Mouse (Mus musculus) layer of hippocampus, postnatal 10 days (tissue): ENCODE data around the gene Pnp. TPM values are rescaled to one million over a fixed set of nuclear protein-coding genes. Genes with fewer than 3 reads are reported as not detected.
"Not testable (repeated sequence)": the region's sequence is repeated elsewhere in the genome, so short reads cannot be mapped to it uniquely, and the experiment has no call there.

Experiments
- DNase-seq, 2 experiments: peaks; one replicate each; pipeline ENCODE4 v3.0.0; 2021; ENCODE audit warnings: low spot score in 2 of 2
- long read RNA-seq: library from polyadenylated mRNA; stranded (forward); transcript quantifications from one replicate; pipeline ENCODE4 v2.0.0, GENCODE M21; 2023
- total RNA-seq, 2 experiments: library from RNA; stranded (reverse); gene quantifications; 2 replicates each; pipeline ENCODE4 v1.2.3; 2021

Pnp gene
- total RNA-seq, result 10 to 100 TPM; 17.1 to 21.5 TPM
- long read RNA-seq, transcript Pnp-201 (6 exons, 2,942 nt), result major isoform, 7 of 9 reads
- long read RNA-seq, partial matches to known transcripts, result 2 of 9 reads
- long read RNA-seq, other reads (novel, unspliced or antisense), result 0 of 9 reads

DNA sequence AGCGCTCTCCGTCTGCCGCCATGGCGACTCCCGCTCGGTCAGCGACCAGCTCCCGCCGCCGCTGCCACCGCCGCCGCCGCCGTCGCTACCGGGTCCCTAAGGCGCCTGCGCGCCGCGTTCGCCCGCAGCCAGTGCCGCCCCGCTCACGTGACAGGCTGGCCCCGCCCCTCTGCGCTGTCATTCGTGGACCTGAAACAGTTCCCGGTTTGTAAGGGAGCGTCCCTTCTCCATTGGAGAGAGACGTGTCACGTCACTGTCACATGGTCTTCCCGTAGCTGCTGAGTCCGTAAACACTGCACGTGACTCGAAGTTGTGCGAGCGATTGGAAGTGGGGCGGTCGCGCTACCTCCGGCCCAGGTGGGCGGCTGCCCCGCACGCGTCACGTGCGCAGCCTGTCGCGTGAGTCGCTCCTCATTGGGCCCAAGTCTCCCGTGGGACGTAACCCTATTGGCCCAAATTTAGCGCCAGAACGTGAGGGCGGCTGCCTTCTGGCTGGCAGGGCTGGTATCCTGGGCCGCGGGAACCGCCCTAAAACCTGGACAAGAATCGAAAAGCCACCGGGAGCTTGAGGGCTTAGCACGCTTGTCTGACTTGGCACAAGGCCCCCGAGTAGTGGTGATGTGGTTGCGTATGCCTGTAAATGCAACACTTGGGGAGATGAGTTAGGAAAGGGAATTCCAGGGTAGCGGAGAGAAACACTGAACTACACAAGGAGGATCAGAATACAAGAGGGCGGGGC, at the start of gene Pnp, which contains the start of gene Pip4p1:
Gene Pnp (plus strand): TSS at position 329 of the 739 bp plus-strand sequence.
Gene Pip4p1 (minus strand): TSS at position 103 of the 739 bp plus-strand sequence.
- DNase-seq, result peak; percentile 98 to 99

DNA sequence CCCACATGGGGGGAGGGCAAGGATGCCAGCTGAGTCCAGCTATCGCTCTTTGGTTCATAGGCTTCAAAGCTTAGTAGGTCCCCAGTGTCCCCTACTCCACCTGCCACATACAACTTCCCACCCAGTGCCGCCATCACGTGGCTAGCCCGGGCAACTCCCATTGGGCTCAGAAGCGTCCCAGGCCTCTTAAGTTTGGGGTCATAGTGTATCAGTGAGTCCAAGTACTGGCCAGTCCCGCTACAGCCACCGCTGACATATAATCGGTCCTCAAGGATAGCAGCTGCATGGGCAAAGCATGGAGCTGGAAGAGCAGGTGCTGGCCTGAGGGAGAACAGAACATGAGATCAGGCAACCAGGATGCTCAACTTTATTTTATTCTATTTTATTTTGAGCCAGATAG, 39.3 kb upstream of the Pnp start:
- DNase-seq, result no peak

DNA sequence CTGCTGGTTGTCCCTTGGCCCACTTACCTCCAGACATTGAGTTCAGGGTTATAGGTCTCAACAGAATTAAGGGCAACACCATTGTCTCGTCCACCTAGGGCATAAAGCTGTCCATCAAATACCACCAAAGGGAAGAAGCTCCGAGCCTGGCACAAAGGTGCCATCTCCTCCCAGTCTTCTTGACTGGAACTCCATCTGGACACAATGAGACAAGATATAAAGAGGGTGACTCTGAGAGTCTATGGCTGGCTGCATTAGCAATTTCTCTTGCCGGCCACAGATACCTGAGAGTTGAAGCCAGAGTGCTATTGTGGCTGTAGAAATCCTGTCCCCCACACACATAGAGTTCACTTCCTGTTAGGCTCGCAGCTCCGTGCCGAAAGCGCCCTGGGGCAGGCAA, 38.8 kb upstream of the Pnp start:
- DNase-seq, result no peak

DNA sequence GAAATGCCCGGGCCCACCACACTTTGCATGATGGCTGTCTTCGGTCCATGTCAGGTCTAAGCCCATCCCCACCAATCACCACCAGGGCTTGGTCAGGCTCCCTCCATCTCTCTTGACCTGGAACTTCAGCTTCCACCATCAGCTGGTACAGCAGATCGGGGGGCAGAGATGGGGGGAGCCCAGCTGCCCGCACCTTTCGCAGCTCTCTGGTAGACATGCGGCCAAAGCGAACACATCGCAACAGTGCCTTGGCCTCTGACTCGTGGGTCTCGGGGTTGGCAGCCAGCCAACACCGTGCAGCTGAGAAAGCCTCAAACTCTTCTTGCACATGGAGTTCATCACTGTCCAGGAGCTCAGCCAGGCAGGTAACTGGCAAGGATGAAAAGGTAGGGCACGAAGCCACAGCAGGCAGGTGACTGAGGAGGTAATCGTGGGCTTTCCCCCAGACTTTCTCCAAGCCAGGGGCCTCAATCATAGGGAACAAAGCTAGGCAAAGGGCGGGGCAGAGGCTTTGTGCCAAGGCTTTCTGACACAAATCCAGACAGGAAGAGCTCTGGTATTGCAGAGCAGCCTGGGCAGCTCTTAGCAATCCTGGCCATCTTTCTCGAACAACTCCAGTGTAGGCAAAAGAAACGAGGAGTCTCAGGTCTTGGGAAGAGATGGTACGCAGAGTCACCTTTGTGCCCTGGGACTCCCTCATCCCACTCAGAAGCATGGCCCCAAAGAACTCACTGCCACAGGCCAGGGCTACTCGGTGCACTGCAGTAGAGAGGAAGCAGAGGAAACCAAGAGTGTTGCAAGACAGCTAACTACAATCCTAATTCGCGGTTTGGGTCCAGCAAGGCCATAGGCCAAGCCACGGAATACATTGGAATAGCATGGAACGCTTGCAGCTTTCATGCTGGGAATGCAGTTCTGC, 38.1 kb upstream of the Pnp start:
- DNase-seq, result no peak

DNA sequence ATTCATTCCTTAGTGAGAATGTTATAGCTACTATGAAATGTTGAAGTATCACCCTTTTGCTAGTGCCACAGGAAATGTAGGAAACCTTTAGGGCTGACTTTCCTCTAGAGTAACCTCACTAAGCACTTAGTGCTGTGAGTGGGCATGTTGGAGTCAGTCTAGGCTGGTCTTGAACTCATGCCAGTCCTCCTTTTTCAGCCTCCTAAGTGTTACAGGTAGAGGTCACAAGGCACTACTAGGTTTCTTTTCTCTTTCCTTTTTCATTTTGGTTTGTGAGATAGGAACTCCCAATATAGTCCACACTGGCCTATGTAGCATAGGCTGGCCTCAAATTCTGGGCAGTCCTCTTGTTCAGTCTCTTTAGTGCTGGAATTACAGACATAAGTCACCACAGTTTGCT, 35.5 kb upstream of the Pnp start:
- DNase-seq, result no peak

DNA sequence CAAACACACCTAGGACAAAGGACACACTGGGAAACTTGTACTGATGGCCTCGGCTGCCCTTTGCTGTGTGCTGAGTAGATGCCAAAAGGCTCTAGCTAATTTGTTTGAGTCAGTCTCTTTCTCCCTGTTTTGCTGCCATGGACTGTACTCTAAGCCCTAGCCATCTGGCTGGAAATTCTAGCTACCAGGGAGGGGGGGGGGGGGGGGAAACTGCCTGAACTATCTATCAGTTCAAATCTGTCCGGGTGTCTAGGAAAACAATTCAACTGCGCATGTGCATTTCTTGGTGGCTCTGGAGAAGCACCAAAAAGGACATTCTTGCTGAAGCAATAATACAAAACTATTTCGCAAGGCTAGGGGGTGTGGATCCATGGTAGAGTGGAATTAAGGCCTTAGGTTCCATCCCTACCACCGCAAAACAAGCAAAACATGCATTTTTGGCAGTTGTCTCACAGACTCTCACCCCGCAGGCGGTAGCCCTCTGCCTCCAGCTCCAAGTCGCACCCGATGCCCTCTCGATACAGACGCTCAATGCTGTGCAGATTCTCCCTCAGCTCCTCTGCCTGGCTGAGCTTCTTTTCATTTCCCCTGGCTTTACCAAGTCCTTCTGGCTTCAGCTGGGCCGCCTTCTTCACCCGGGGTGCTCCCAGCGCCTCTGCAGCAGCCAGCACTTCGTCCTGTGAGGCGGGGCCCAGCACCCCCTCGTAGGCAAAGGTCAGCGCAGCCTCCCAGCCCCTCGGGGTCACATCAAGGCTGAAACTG, 34.7 kb upstream of the Pnp start:
- DNase-seq, result peak in 1 of 2 experiments; percentile 35

DNA sequence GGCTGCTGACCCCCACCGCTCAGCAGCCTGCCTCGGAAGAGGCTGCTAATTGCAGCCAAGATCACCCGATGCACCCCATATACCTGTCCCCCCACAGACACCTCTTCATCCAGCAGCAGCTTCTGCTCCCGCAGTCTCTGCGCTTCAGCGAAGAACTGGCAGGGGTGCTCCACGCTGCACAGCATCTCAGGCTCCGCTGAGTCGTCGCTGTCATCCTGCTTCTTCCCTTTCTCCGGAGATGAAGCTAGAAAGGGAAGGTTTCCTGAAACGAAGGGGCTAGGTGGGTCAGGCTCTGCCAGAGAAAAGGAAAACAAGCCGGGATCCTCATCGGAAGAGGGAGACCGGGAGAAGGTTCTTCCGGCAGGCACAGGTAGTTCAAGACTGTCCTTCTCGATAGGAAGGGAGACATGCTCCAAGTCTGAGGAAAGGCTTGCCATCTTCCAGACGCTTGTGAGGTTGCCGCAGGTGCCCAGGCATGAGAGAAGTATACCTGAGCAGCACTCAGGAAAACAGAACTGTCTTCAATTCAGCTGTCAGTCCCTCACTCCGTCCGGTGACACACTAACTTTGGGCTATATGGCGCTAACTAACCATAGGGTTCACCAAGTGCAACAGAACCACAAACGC, 34.0 kb upstream of the Pnp start:
- DNase-seq, result peak in 1 of 2 experiments; percentile 20

DNA sequence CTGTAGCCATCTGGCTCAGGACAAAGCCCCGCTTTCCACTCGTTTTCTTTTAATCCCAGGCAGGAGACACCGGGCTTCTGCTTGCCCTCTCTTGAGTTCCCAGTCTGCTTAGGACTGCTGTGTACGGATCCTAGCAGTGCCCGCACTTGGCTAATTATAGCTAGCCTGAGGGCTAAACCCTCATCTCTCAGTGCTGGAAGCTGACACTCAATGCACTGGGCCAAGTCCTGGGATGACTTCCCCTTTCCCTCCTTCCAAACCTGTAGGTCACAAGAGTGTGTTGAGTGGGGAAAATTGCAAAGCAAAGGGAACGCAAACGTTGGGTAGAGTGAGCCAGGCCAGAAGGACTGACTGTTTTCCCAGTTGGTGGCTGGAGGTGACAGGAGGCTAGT, 33.5 kb upstream of the Pnp start, which contains the start of gene Klhl33:
Gene Klhl33 (minus strand): TSS at position 134 of the 392 bp plus-strand sequence.
- no peak for DNase-seq

DNA sequence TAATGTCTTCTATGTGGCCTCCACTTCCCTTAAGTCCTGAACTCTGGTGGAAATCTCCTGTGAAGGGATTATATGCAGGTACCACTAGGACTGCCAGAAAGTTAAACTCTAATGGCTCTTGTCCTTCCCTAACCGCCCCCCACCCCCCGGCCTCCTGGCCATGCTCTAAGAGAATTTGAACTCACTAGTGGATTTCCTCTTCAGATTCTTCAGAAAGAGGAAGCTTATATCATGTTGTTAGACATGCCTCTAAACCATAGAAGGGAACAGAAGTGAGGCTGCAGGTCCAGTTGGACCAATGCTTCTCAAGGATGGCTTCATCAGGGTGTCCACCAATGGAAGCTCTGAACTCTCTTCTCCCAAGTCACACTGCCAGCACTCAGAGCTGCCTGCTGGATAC, 32.9 kb upstream of the Pnp start:
- not testable (repeated sequence) for DNase-seq

DNA sequence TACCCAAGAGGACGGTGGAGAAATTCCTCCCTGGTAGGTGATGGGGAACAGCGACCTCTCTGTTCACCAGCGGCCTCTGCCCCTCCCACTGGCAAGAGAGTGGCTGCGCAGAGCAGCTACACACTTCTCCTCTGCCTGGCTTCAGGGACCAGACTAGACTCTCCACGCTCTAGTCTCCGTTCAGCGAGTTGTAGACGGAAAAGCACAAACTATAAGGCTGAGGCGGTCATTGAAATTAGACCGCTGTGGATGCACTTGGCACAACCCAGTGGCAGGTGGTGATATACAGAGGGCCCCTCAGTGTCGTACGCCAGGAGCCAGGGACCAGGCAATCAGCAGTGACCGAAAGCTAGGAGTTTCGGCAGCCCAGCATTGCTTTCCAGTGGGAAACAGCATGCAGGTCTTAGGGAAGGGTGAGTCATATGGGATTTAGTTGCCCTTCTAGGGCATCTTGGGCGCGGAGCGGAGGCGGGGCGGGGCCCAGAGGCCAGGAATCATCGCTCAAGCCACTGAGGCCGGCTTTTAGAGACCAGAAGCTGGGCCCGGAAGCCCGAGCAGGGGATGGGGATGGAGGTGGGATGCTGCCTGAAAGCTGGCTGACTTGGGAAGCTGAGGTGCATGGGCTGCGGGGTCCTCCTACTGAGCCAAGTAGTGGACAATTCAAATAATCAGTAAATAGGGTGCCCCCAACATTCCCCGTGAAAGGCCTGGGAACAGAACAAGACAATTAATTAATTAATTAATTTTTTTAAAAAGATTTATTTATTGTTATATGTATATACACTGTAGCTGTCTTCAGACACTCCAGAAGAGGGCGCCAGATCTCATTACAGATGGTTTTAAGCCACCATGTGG, 26.7 kb upstream of the Pnp start:
- peak; percentile 33 to 53 for DNase-seq

DNA sequence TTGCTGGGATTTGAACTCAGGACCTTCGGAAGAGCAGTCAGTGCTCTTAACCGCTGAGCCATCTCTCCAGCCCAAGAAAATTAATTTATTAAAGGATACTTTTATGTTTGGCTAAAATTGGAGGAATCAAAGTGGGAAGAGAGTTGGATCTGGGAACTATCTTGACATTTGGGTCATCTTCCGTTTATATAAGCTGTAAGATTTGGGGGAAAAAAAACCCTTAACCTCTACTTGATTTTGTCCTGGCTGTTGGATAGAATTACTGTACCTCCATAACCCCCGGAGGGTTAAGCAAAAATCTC, 26.1 kb upstream of the Pnp start:
- no peak for DNase-seq

DNA sequence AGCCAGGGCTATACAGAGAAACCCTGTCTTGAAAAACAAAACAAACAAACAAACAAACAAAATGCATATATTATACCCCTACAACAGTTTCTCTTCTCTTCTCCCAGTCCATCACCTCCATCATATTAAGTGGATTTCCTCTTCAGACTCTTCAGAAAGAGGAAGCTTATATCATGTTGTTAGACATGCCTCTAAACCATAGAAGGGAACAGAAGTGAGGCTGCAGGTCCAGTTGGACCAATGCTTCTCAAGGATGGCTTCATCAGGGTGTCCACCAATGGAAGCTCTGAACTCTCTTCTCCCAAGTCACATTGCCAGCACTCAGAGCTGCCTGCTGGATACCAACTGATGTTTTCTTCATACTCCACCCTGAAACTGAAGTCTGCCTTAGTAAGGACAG, 25.6 kb upstream of the Pnp start:
- DNase-seq, result not testable (repeated sequence)

DNA sequence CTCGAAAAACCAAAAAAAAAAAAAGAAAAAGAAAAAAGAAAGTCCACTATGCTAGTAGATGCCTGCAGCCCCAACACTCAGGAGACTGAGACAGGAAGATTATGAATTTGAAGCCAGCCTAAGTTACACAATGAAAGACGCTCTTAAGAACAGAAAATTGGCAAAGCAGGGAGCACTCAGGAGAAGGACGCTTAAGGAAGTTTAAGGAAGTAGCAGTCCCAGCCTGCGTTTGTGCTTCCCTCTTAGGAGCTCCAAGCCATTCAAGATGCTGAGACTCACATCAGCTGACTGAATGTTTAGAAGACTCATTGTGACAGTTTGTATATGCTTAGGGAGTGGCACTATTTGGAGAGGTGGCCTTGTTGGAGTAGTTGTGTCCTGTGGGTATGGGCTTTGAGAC, 22.8 kb upstream of the Pnp start:
- no peak for DNase-seq

DNA sequence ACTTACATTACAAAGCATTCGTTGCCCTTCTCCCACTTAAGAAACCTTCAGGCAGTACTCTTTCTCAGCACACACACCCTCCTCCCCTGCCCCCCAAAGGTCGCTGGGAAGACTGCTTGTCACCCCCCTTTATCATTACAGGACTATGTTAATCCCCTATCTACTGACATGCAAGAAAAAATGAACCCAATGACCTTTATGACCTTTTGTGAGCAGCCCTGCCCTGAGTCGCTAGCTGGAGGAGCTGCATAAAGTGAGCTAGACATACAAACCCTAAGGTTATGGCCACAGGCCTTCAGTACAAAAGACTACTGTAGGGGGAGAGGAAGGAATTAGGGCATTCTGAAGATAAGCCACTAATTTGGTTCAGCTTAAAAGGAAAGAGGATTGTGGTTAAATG, 19.5 kb upstream of the Pnp start:
- DNase-seq, result no peak

DNA sequence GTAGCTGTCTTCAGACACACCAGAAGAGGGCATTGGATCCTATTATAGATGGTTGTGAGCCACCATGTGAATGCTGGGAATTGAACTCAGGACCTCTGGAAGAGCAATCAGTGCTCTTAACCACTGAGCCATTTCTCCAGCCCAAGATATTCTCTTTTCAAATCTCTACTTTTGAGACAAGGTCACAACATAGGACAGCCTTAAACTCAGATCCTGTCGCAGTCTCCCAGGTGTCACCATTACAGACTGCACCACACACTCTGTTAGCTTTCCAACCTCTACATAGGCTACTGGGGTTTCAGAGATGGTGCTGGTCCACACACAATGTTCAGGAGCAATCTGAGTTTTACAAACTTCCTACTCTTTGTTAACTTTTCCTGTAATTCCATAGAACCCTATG, 7.4 kb upstream of the Pnp start:
- not testable (repeated sequence) for DNase-seq

DNA sequence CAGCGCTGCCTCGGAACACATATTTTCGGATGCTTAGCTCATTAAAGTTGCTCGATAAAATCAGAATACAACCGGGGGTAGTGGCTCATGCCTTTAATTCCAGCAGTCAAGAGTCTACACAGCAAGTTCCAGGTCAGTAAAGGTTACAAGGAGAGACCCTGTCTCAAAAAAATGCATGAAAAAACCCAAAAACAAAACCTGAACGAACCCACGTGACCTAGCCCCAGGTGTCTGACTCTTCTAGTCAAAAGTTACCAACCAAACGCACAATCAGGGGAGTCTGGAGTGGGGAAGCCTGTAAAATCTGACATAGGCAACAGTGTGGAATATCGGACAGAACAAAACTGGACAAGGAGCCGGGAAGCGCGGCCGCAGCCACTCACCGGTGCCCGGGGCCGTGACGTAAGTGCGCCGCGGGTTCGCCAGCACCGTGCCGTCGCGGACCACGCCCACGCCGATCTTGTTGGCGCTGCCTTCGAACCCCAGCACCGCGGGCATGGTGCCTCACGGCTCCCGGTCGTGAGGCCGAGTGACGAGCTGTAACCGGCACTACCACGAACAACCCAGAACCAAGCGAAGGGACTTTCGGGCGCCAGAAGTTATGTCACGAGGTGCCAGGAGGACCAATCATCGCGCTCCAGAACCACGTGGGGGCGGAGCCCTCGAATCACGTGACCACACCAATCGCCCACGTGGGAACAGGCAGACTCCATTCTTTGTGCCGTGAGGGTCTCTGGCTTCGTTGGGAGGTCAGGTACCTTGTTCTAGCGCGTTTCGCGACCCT, 6.4 kb upstream of the Pnp start, which contains the start of the genes Osgep and Apex1:
Gene Osgep (minus strand): TSS at position 613 of the 784 bp plus-strand sequence.
Gene Apex1 (plus strand): TSS at position 688 of the 784 bp plus-strand sequence.
- peak; percentile 97 for DNase-seq

DNA sequence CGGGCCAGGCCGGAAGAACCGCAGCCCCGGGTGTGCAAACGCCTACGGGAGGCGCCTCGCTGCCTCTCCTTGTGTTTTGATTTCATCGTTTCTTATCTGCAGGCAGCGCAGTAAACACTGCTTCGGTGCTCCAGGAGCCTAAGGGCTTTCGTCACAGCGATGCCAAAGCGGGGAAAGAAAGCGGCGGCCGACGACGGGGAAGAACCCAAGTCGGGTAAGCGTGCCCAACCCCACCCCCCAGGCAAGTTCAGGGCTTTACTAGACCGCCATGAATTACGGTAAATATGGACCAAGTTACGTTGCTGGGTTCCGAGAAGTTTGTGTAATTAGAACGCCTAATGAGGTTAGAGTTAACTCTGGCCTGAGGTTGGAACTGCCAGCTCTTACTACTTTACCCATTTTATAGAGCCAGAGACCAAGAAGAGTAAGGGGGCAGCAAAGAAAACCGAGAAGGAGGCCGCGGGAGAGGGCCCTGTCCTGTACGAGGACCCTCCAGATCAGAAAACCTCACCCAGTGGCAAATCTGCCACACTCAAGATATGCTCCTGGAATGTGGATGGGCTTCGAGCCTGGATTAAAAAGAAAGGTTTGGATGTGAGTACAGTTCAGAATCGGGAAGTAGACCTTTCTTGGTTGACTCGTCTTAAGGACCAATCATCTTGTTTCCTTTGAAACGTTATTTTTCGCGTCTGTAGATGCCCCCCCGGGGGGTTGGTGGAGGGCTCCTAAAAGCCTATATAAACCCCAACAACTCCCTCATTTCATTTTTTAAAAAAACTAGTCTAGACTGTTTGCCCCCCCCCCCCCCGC, 5.6 kb upstream of the Pnp start:
- peak in 1 of 2 experiments; percentile 27 for DNase-seq

DNA sequence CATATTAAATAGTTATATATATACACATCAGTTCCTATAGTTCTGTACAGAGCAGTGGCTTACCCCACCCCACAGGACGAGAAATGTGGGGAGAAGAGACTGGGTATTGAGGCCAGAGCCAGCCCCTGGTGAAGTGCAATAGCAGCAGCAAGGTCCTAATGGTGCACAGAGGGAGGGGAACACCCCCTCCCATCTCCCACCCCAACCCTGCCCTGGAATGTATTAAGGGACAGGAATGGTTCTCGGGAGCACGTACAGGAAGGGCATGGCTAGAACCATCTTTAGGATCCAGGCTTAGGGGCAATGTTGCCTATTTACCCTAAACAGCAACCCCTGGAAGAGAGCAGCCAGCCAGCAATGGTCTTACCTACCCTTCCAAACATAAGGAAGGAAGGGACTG, 3.5 kb upstream of the Pnp start:
- DNase-seq, result no peak
